Mouse (Mus musculus) ES-E14 (cell line): ENCODE results near the gene P3h3.

Experiments
- HCFC1 ChIP-seq: IDR thresholded peaks from 2 replicates; pipeline ENCODE4 v1.6.1; 2012; ENCODE audit warnings: low read length, inconsistent platforms, borderline replicate concordance; ENCODE audit not compliant: insufficient read depth
- ZNF384 ChIP-seq: IDR thresholded peaks from 2 replicates; pipeline ENCODE4 v1.6.1; 2012; ENCODE audit warnings: low read depth, low read length, inconsistent platforms

- TF ChIP-seq ZNF384 (no peak), HCFC1 (no peak)
These were observed 21.1 kb downstream of the P3h3 start for GRCm38 (mm10) chr6:124836411-124836810.
